Mouse (Mus musculus) lung, adult 18-20 months (tissue): ENCODE measurements at regions not wholly inside any gene's neighbourhood (a gene's known extent, or its start where the extent isn't known, plus 50 kb on each side); places are given as distances from the start of the nearest gene placed in this dataset.
"Not testable (repeated sequence)": the region's sequence is repeated elsewhere in the genome, so short reads cannot be mapped to it uniquely, and the experiment has no call there.

ENCODE experiments used
- DNase-seq, 2 experiments: peaks; one replicate each; pipeline ENCODE4 v3.0.0; 2022; ENCODE audit warnings: mixed read lengths in 2 of 2

GRCm38 (mm10) chr2:129883417-129883816 is 83.1 kb downstream of the Stk35 start:
- peak in 1 of 2 experiments; percentile 24 for DNase-seq

- no peak for DNase-seq
Measured at GRCm38 (mm10) chr2:129884316-129884715, 84.0 kb downstream of the Stk35 start.

- DNase-seq = peak in 1 of 2 experiments; percentile 7
Measured at GRCm38 (mm10) chr2:129885536-129885935, 85.2 kb downstream of the Stk35 start.

- DNase-seq = peak; percentile 45 to 58
Measured at GRCm38 (mm10) chr2:129893231-129893630, 92.9 kb downstream of the Stk35 start.

GRCm38 (mm10) chr2:129893832-129894231 is 93.5 kb downstream of the Stk35 start:
- DNase-seq = no peak

GRCm38 (mm10) chr2:129894906-129895305 is 94.6 kb downstream of the Stk35 start:
- no peak for DNase-seq

- DNase-seq = no peak
Measured at GRCm38 (mm10) chr2:129895369-129895768, 95.1 kb downstream of the Stk35 start.

- no peak for DNase-seq
Measured at GRCm38 (mm10) chr2:129896696-129897095, 96.4 kb downstream of the Stk35 start.

GRCm38 (mm10) chr2:129903383-129904135 is 103.2 kb downstream of the Stk35 start:
- no peak for DNase-seq

GRCm38 (mm10) chr2:129904753-129905152 is 104.4 kb downstream of the Stk35 start:
- DNase-seq = no peak

GRCm38 (mm10) chr2:129908701-129909425 is 103.3 kb upstream of the Tgm3 start:
- DNase-seq = no peak

- no peak for DNase-seq
Measured at GRCm38 (mm10) chr2:129911203-129911921, 100.8 kb upstream of the Tgm3 start.

- no peak for DNase-seq
Measured at GRCm38 (mm10) chr2:129912556-129912955, 99.6 kb upstream of the Tgm3 start.

- DNase-seq = no peak
Measured at GRCm38 (mm10) chr2:129914261-129914660, 97.9 kb upstream of the Tgm3 start.

GRCm38 (mm10) chr2:129916411-129916810 is 95.7 kb upstream of the Tgm3 start:
- no peak for DNase-seq

GRCm38 (mm10) chr2:129918141-129918790 is 93.9 kb upstream of the Tgm3 start:
- no peak for DNase-seq

- no peak for DNase-seq
Measured at GRCm38 (mm10) chr2:129919551-129919950, 92.6 kb upstream of the Tgm3 start.

GRCm38 (mm10) chr2:129927218-129927617 is 84.9 kb upstream of the Tgm3 start:
- DNase-seq = no peak

- DNase-seq = no peak
Measured at GRCm38 (mm10) chr2:129933578-129933977, 78.6 kb upstream of the Tgm3 start.

- peak in 1 of 2 experiments; percentile 23 for DNase-seq
Measured at GRCm38 (mm10) chr2:129942824-129943223, 69.3 kb upstream of the Tgm3 start.

GRCm38 (mm10) chr2:129947847-129948553 is 64.1 kb upstream of the Tgm3 start:
- no peak for DNase-seq

- DNase-seq = not testable (repeated sequence)
Measured at GRCm38 (mm10) chr2:129949786-129950185, 62.4 kb upstream of the Tgm3 start.
